Mouse (Mus musculus) lung, postnatal 4 days (tissue): ENCODE data around the gene Kcne4.
A peak's percentile ranks its signal among the peaks of the same experiment; 100 is the strongest.
"Not testable (repeated sequence)": the region's sequence is repeated elsewhere in the genome, so short reads cannot be mapped to it uniquely, and the experiment has no call there.

Experiments used
- DNase-seq, 2 experiments: peaks; one replicate each; pipeline ENCODE4 v3.0.0; 2021

Kcne4 gene

GRCm38 (mm10) chr1:78816639-78817038, at the start of gene Kcne4:
Gene Kcne4 (plus strand): TSS chr1:78816758.
- DNase-seq, result peak; percentile 40 to 71

GRCm38 (mm10) chr1:78781899-78782298, 34.7 kb upstream of the Kcne4 start:
- no peak for DNase-seq

GRCm38 (mm10) chr1:78784936-78785335, 31.6 kb upstream of the Kcne4 start:
- DNase-seq, result not testable (repeated sequence)

- DNase-seq, result no peak
Measured at GRCm38 (mm10) chr1:78789744-78790143, 26.8 kb upstream of the Kcne4 start.

- DNase-seq, result no peak
Measured at GRCm38 (mm10) chr1:78807428-78807827, 9.1 kb upstream of the Kcne4 start.

- DNase-seq, result peak in 1 of 2 experiments; percentile 25
Measured at GRCm38 (mm10) chr1:78809819-78810218, 6.7 kb upstream of the Kcne4 start.

GRCm38 (mm10) chr1:78810904-78811303, 5.7 kb upstream of the Kcne4 start:
- no peak for DNase-seq

- peak; percentile 16 to 47 for DNase-seq
Measured at GRCm38 (mm10) chr1:78811975-78812490, 4.5 kb upstream of the Kcne4 start.

- DNase-seq, result no peak
Measured at GRCm38 (mm10) chr1:78817756-78818155, 1.2 kb downstream of the Kcne4 start.

- DNase-seq, result peak; percentile 19 to 28
Measured at GRCm38 (mm10) chr1:78818630-78819526, 2.3 kb downstream of the Kcne4 start.

- peak; percentile 41 to 67 for DNase-seq
Measured at GRCm38 (mm10) chr1:78819592-78819991, 3.0 kb downstream of the Kcne4 start.

- peak; percentile 51 to 80 for DNase-seq
Measured at GRCm38 (mm10) chr1:78820176-78820575, 3.6 kb downstream of the Kcne4 start.

GRCm38 (mm10) chr1:78821111-78821510, 4.6 kb downstream of the Kcne4 start:
- DNase-seq, result no peak

GRCm38 (mm10) chr1:78821733-78822430, 5.3 kb downstream of the Kcne4 start:
- DNase-seq, result no peak

GRCm38 (mm10) chr1:78825246-78825645, 8.7 kb downstream of the Kcne4 start:
- DNase-seq, result no peak

- DNase-seq, result no peak
Measured at GRCm38 (mm10) chr1:78838468-78838867, 21.9 kb downstream of the Kcne4 start.

GRCm38 (mm10) chr1:78840769-78841168, 24.2 kb downstream of the Kcne4 start:
- no peak for DNase-seq

GRCm38 (mm10) chr1:78845661-78846060, 29.1 kb downstream of the Kcne4 start:
- DNase-seq, result no peak

- DNase-seq, result peak; percentile 23 to 43
Measured at GRCm38 (mm10) chr1:78846471-78846870, 29.9 kb downstream of the Kcne4 start.

GRCm38 (mm10) chr1:78852408-78853093, 36.0 kb downstream of the Kcne4 start:
- DNase-seq, result peak in 1 of 2 experiments; percentile 25

GRCm38 (mm10) chr1:78853094-78853445, 36.5 kb downstream of the Kcne4 start:
- no peak for DNase-seq

- DNase-seq, result no peak
Measured at GRCm38 (mm10) chr1:78854306-78854705, 37.7 kb downstream of the Kcne4 start.

GRCm38 (mm10) chr1:78859573-78859972, 43.0 kb downstream of the Kcne4 start:
- DNase-seq, result no peak
